Mouse (Mus musculus) gastrocnemius, postnatal 14 days (tissue): ENCODE results near the gene Ensa. TPM values are rescaled to one million over a fixed set of nuclear protein-coding genes. Genes with fewer than 3 reads are reported as not detected.
A peak's percentile ranks its signal among the peaks of the same experiment; 100 is the strongest.

ENCODE experiments used
- DNase-seq: peaks from one replicate; pipeline ENCODE4 v3.0.0; 2021; ENCODE audit warnings: mixed read lengths
- intact Hi-C: fragments of 180-260 bp; cut with DNase I; formaldehyde crosslinking; loops from one replicate; pipeline ENCODE4 v1.15.1; 2025; ENCODE audit warnings: low total_unique reads
- total RNA-seq, 2 experiments: library from RNA; stranded (reverse); gene quantifications; 2 replicates each; pipeline ENCODE4 v1.2.3; 2021

The Ensa gene
- total RNA-seq, 2 experiments from 2014 or later: 78.4 to 79.8 TPM

- intact Hi-C loops: no loop called here
- peak; percentile 38 for DNase-seq
Observed at GRCm38 (mm10) chr3:95674812-95675211, 50.0 kb downstream of the Ensa start.

- intact Hi-C loops: no loop called here
Observed at GRCm38 (mm10) chr3:95675301-95676092, 50.7 kb downstream of the Ensa start.

GRCm38 (mm10) chr3:95676745-95677419, 52.1 kb downstream of the Ensa start:
- DNase-seq: peak; percentile 82
- intact Hi-C loops: no loop called here

More at GRCm38 (mm10) chr3:95675301-95676092, 50.7 kb downstream of the Ensa start:
- DNase-seq: peak; percentile 85

GRCm38 (mm10) chr3:95677420-95678090, 52.8 kb downstream of the Ensa start:
- intact Hi-C loops: no loop called here
- DNase-seq: no peak

GRCm38 (mm10) chr3:95679551-95679950, 54.8 kb downstream of the Ensa start:
- no peak for DNase-seq
- intact Hi-C loops: no loop called here

- intact Hi-C loops: no loop called here
- DNase-seq: no peak
Observed at GRCm38 (mm10) chr3:95680673-95681072, 55.9 kb downstream of the Ensa start.

GRCm38 (mm10) chr3:95681365-95681764, 56.6 kb downstream of the Ensa start:
- no peak for DNase-seq
- intact Hi-C loops: no loop called here

Other genes starting within 250 kb of the Ensa start
- gene 4930558C23Rik, start 222.2 kb upstream of the Ensa start, total RNA-seq: not detected
- gene Arnt, start 190.6 kb upstream of the Ensa start, total RNA-seq: 10 to 100 TPM; 38.8 to 39.3 TPM
- 10 to 100 TPM; 19.3 to 21.5 TPM for gene Ctsk, start 125.7 kb upstream of the Ensa start, total RNA-seq
- 1 to 10 TPM; 3.5 to 3.8 TPM for gene Ctss, start 98.2 kb upstream of the Ensa start, total RNA-seq
- not detected for gene Hormad1, start 65.3 kb upstream of the Ensa start, total RNA-seq
- gene Golph3l, start 36.1 kb upstream of the Ensa start, total RNA-seq: 10 to 100 TPM; 13.6 to 14.5 TPM
- 100 to 1,000 TPM in 1 of 2 experiments, 10 to 100 TPM in 1; 98.8 to 124 TPM for gene Mcl1, start 33.8 kb downstream of the Ensa start, total RNA-seq
- 10 to 100 TPM; 27.1 to 50.8 TPM for gene Adamtsl4, start 62.9 kb downstream of the Ensa start, total RNA-seq
- gene Ecm1, start 114.6 kb downstream of the Ensa start, total RNA-seq: 10 to 100 TPM; 16.7 to 18.5 TPM
- gene Tars2, start 135.2 kb downstream of the Ensa start, total RNA-seq: 10 to 100 TPM; 29.0 to 29.6 TPM
- gene Rprd2, start 193.9 kb downstream of the Ensa start, total RNA-seq: 10 to 100 TPM; 29.0 to 29.3 TPM
- gene Prpf3, start 230.9 kb downstream of the Ensa start, total RNA-seq: 10 to 100 TPM; 12.2 to 13.9 TPM
- 100 to 1,000 TPM; 262 to 274 TPM for gene Mrps21, start 246.5 kb downstream of the Ensa start, total RNA-seq